Mouse (Mus musculus) v-Abl transformed pro-B cells (cell line): ENCODE results near the gene Cat.

ENCODE experiments used
- in situ Hi-C, 2 experiments: fragments of 400-800 bp; cut with MboI; formaldehyde crosslinking; loops; one replicate each; pipeline ENCODE4 v1.15.1; 2025; ENCODE audit not compliant: unreplicated experiment in 2 of 2

Cat gene

GRCm38 (mm10) chr2:103480871-103481270 lies 4.1 kb downstream of the Cat start:
- in situ Hi-C loops, result loop anchor here (10.0 to 25.0 kb wide), 2 partner anchors 1426 to 1444 kb away; no protein-coding TSS in a partner anchor

- in situ Hi-C loops, result loop anchor here (10.0 to 25.0 kb wide), 2 partner anchors 1425 to 1443 kb away; no protein-coding TSS in a partner anchor
Observed at GRCm38 (mm10) chr2:103480240-103480639, 4.7 kb downstream of the Cat start.

GRCm38 (mm10) chr2:103478326-103478725 lies 6.6 kb downstream of the Cat start:
- in situ Hi-C loops, result loop anchor here (10.0 to 25.0 kb wide), 2 partner anchors 286 to 1441 kb away; partner anchors contain the start of gene Nat10 (in 1 of the 2)

- in situ Hi-C loops, result loop anchor here (10.0 to 25.0 kb wide), 2 partner anchors 287 to 1440 kb away; partner anchors contain the start of gene Nat10 (in 1 of the 2)
Observed at GRCm38 (mm10) chr2:103477456-103477855, 7.5 kb downstream of the Cat start.

- in situ Hi-C loops, result loop anchor here (10.0 to 25.0 kb wide), 2 partner anchors 288 to 1439 kb away; partner anchors contain the start of gene Nat10 (in 1 of the 2)
Observed at GRCm38 (mm10) chr2:103476657-103477056, 8.3 kb downstream of the Cat start.

- in situ Hi-C loops, result loop anchor here (10.0 to 25.0 kb wide), 2 partner anchors 289 to 1439 kb away; partner anchors contain the start of gene Nat10 (in 1 of the 2)
Observed at GRCm38 (mm10) chr2:103476180-103476579, 8.8 kb downstream of the Cat start.

- in situ Hi-C loops, result loop anchor here (10.0 to 25.0 kb wide), 2 partner anchors 264 to 291 kb away; partner anchors contain the start of gene Nat10 (in 1 of the 2)
Observed at GRCm38 (mm10) chr2:103473362-103473761, 11.6 kb downstream of the Cat start.

- in situ Hi-C loops, result loop anchor here in 1 of 2 experiments (25.0 kb wide), 1 partner anchor 270 kb away; no protein-coding TSS in a partner anchor
Observed at GRCm38 (mm10) chr2:103466984-103467588, 17.9 kb downstream of the Cat start.

GRCm38 (mm10) chr2:103466272-103466671 lies 18.7 kb downstream of the Cat start:
- in situ Hi-C loops, result loop anchor here in 1 of 2 experiments (25.0 kb wide), 1 partner anchor 271 kb away; no protein-coding TSS in a partner anchor

GRCm38 (mm10) chr2:103465429-103465828 lies 19.5 kb downstream of the Cat start:
- in situ Hi-C loops, result loop anchor here in 1 of 2 experiments (25.0 kb wide), 1 partner anchor 272 kb away; no protein-coding TSS in a partner anchor

GRCm38 (mm10) chr2:103464524-103464923 lies 20.4 kb downstream of the Cat start:
- in situ Hi-C loops, result loop anchor here in 1 of 2 experiments (25.0 kb wide), 1 partner anchor 273 kb away; no protein-coding TSS in a partner anchor

GRCm38 (mm10) chr2:103462746-103463145 lies 22.2 kb downstream of the Cat start:
- in situ Hi-C loops, result loop anchor here in 1 of 2 experiments (25.0 kb wide), 1 partner anchor 275 kb away; no protein-coding TSS in a partner anchor

GRCm38 (mm10) chr2:103461743-103462142 lies 23.2 kb downstream of the Cat start:
- in situ Hi-C loops, result loop anchor here in 1 of 2 experiments (25.0 kb wide), 1 partner anchor 276 kb away; no protein-coding TSS in a partner anchor

- in situ Hi-C loops, result loop anchor here in 1 of 2 experiments (25.0 kb wide), 1 partner anchor 276 kb away; no protein-coding TSS in a partner anchor
Observed at GRCm38 (mm10) chr2:103461210-103461609, 23.8 kb downstream of the Cat start.

GRCm38 (mm10) chr2:103459069-103459468 lies 25.9 kb downstream of the Cat start:
- in situ Hi-C loops, result loop anchor here (5.0 to 25.0 kb wide), 3 partner anchors 88 to 278 kb away; no protein-coding TSS in a partner anchor

- in situ Hi-C loops, result loop anchor here (5.0 to 25.0 kb wide), 3 partner anchors 90 to 280 kb away; no protein-coding TSS in a partner anchor
Observed at GRCm38 (mm10) chr2:103457628-103458027, 27.3 kb downstream of the Cat start.

- in situ Hi-C loops, result loop anchor here (5.0 to 25.0 kb wide), 3 partner anchors 90 to 280 kb away; no protein-coding TSS in a partner anchor
Observed at GRCm38 (mm10) chr2:103457048-103457447, 27.9 kb downstream of the Cat start.

- in situ Hi-C loops, result loop anchor here (5.0 to 25.0 kb wide), 3 partner anchors 91 to 281 kb away; no protein-coding TSS in a partner anchor
Observed at GRCm38 (mm10) chr2:103456646-103457045, 28.3 kb downstream of the Cat start.

- in situ Hi-C loops, result loop anchor here (5.0 to 25.0 kb wide), 3 partner anchors 92 to 282 kb away; no protein-coding TSS in a partner anchor
Observed at GRCm38 (mm10) chr2:103455748-103456147, 29.2 kb downstream of the Cat start.

- in situ Hi-C loops, result loop anchor here (5.0 to 25.0 kb wide), 3 partner anchors 272 to 530 kb away; no protein-coding TSS in a partner anchor
Observed at GRCm38 (mm10) chr2:103452550-103452949, 32.4 kb downstream of the Cat start.

GRCm38 (mm10) chr2:103450267-103450666 lies 34.7 kb downstream of the Cat start:
- in situ Hi-C loops, result loop anchor here (5.0 to 25.0 kb wide), 3 partner anchors 275 to 532 kb away; no protein-coding TSS in a partner anchor
